Mouse (Mus musculus) cerebellum, adult 2 months (tissue): ENCODE data around the gene Themis2.

Source experiments
- CTCF ChIP-seq: fragments of 200-500 bp; IDR thresholded peaks from 2 replicates; pipeline ENCODE4 v1.5.1; 2011; ENCODE audit warnings: low read depth, mild to moderate bottlenecking, control low read depth, low read length, moderate library complexity, borderline replicate concordance; ENCODE audit not compliant: insufficient read depth
- POLR2A ChIP-seq: fragments of 200-500 bp; IDR thresholded peaks from 2 replicates; pipeline ENCODE4 v1.6.1; 2011; ENCODE audit warnings: low read length, control low read depth, borderline replicate concordance; ENCODE audit not compliant: insufficient read depth

DNA sequence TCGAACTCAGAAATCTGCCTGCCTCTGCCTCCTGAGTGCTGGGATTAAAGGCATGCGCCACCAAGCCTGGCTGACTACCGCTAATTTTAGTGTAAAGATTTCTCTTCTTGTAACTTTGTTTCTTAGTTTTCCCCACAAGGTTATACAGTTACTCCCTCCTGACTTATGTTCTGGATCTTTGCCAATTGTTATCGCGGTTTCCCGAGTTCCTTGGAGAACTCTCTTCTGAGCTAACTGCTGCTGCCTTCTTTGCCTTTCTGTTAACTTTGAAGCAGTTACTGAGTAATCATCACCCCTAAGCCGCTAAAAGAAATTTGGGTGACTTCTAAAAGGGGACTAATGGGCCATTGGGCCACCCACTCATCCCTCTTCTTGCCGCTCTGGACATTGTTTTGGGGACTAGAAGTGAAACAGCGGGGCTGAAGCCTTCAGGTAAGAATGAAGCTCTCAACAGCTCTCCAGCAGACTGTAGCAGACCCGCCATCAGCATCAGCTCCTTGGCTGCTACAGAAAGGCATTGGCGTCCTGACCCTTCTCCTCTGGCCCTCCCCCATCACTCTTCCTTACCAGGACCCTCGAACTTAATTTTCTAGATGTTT lies 9.5 kb upstream of the Themis2 start:
- no peak for TF ChIP-seq CTCF
- no peak for TF ChIP-seq POLR2A
